Mouse (Mus musculus) hindbrain, embryonic 13.5 days (tissue): ENCODE measurements around the gene Prox1. TPM values are rescaled to one million over a fixed set of nuclear protein-coding genes. Genes with fewer than 3 reads are reported as not detected.

Experiments
- ATAC-seq: fragments of 200-750 bp; cut with Nextera tagmentation; 2 replicates; pipeline ENCODE4 v1.8.0; 2017; ENCODE audit warnings: moderate TSS enrichment; ENCODE audit not compliant: low FRiP score
- H3K27ac ChIP-seq: fragments of 300-500 bp; sonication (generic); 2 replicates; pipeline ENCODE4 v1.5.1; 2015; ENCODE audit warnings: inconsistent platforms, mild to moderate bottlenecking, moderate library complexity
- H3K27me3 ChIP-seq: fragments of 300-500 bp; sonication (generic); 2 replicates; pipeline ENCODE4 v1.6.1; 2015; ENCODE audit warnings: mild to moderate bottlenecking, inconsistent platforms
- H3K36me3 ChIP-seq: fragments of 300-500 bp; sonication (generic); 2 replicates; pipeline ENCODE4 v1.6.1; 2015; ENCODE audit warnings: mild to moderate bottlenecking, inconsistent platforms
- H3K4me1 ChIP-seq: fragments of 300-500 bp; sonication (generic); replicated peaks from 2 replicates; pipeline ENCODE4 v1.6.1; 2015; ENCODE audit warnings: inconsistent platforms
- H3K4me2 ChIP-seq: fragments of 300-500 bp; sonication (generic); 2 replicates; pipeline ENCODE4 v1.6.1; 2015; ENCODE audit warnings: inconsistent platforms, mild to moderate bottlenecking, moderate library complexity
- H3K4me3 ChIP-seq: fragments of 300-500 bp; sonication (generic); 2 replicates; pipeline ENCODE4 v1.5.1; 2015; ENCODE audit warnings: mild to moderate bottlenecking, inconsistent platforms
- H3K9ac ChIP-seq: fragments of 300-500 bp; sonication (generic); 2 replicates; pipeline ENCODE4 v1.6.1; 2015; ENCODE audit warnings: mild to moderate bottlenecking, inconsistent platforms
- H3K9me3 ChIP-seq: fragments of 300-500 bp; sonication (generic); 2 replicates; pipeline ENCODE4 v1.6.1; 2016; ENCODE audit warnings: inconsistent platforms
- WGBS: fragments of 180-500 bp; shearing (Covaris S2); methylation state at CpG from one replicate; pipeline ENCODE4 v1.1.7; 2015; 5-methylcytosine and 5-hydroxymethylcytosine counted together
- polyA plus RNA-seq: library from polyadenylated mRNA; unstranded; fragments of >200 nt; fragmentation: Nextera tagmentation; extraction: Ambion mirVana; gene quantifications from 2 replicates; pipeline ENCODE4 v1.2.1, GENCODE M21; 2015

The Prox1 gene
- polyA plus RNA-seq, 1 experiment from 2014 or later: 8.8 TPM

GRCm38 (mm10) chr1:190189125-190189524, 18.6 kb upstream of the Prox1 start:
- Histone ChIP-seq H3K27me3 (peaks cover 20% of the 10 kb centered on the region; the same call in 1 of the 2 replicates), H3K9ac (no peak overlapping the region), H3K4me2 (no peak overlapping the region), H3K36me3 (no peaks in the 10 kb centered on the region), H3K4me1 (peaks cover 27% of the 10 kb centered on the region), H3K4me3 (no peak overlapping the region), H3K27ac (no peak overlapping the region), H3K9me3 (no peaks in the 10 kb centered on the region)
- WGBS: 69% methylated on average over 2 of the region's 2 CpGs
- ATAC-seq: no peak

- no peak for ATAC-seq
- Histone ChIP-seq H3K4me1 (peaks cover 15% of the 10 kb centered on the region), H3K9ac (no peak overlapping the region), H3K36me3 (no peaks in the 10 kb centered on the region), H3K27me3 (0 out of 2 replicates have a peak, but pooled peaks cover 6% of the 10 kb centered on the region), H3K4me2 (no peak overlapping the region), H3K27ac (no peak overlapping the region), H3K4me3 (no peak overlapping the region), H3K9me3 (no peaks in the 10 kb centered on the region)
- WGBS: 86% methylated on average over 4 of the region's 4 CpGs
Measured at GRCm38 (mm10) chr1:190186336-190186735, 15.8 kb upstream of the Prox1 start.

- Histone ChIP-seq H3K9me3 (no peaks in the 10 kb centered on the region), H3K27me3 (peaks cover 14% of the 10 kb centered on the region)
Measured at GRCm38 (mm10) chr1:190185284-190185683, 14.8 kb upstream of the Prox1 start.

GRCm38 (mm10) chr1:190183574-190183973, 13.1 kb upstream of the Prox1 start:
- H3K36me3 ChIP-seq: no peaks in the 10 kb centered on the region
- 94% methylated on average over 4 of the region's 4 CpGs for WGBS
- H3K27me3 ChIP-seq: peaks cover 21% of the 10 kb centered on the region
- H3K9ac ChIP-seq: no peak overlapping the region
- H3K9me3 ChIP-seq: no peaks in the 10 kb centered on the region
- ATAC-seq: no peak
- no peaks in the 10 kb centered on the region for H3K4me1 ChIP-seq
- H3K4me3 ChIP-seq: no peak overlapping the region
- H3K4me2 ChIP-seq: no peak overlapping the region
- no peak overlapping the region for H3K27ac ChIP-seq

More at GRCm38 (mm10) chr1:190185284-190185683, 14.8 kb upstream of the Prox1 start:
- WGBS: 81% methylated on average over 10 of the region's 10 CpGs
- no peak for ATAC-seq
- Histone ChIP-seq H3K36me3 (no peaks in the 10 kb centered on the region), H3K4me1 (peaks cover 8% of the 10 kb centered on the region), H3K9ac (no peak overlapping the region), H3K4me3 (no peak overlapping the region), H3K27ac (no peak overlapping the region), H3K4me2 (no peak overlapping the region)

GRCm38 (mm10) chr1:190181765-190182164, 11.3 kb upstream of the Prox1 start:
- 73% methylated on average over 7 of the region's 7 CpGs for WGBS
- Histone ChIP-seq H3K4me1 (no peaks in the 10 kb centered on the region), H3K4me2 (no peak overlapping the region), H3K4me3 (no peak overlapping the region), H3K36me3 (no peaks in the 10 kb centered on the region), H3K27me3 (peaks cover 23% of the 10 kb centered on the region), H3K9ac (no peak overlapping the region), H3K27ac (no peak overlapping the region), H3K9me3 (no peaks in the 10 kb centered on the region)
- ATAC-seq: no peak

- 25% methylated on average over 6 of the region's 6 CpGs for WGBS
- Histone ChIP-seq H3K27me3 (peaks cover 30% of the 10 kb centered on the region), H3K36me3 (no peaks in the 10 kb centered on the region), H3K4me2 (no peak overlapping the region), H3K4me1 (no peaks in the 10 kb centered on the region), H3K9me3 (no peaks in the 10 kb centered on the region), H3K4me3 (no peak overlapping the region), H3K9ac (no peak overlapping the region), H3K27ac (no peak overlapping the region)
- no peak for ATAC-seq
Measured at GRCm38 (mm10) chr1:190180861-190181260, 10.3 kb upstream of the Prox1 start.

GRCm38 (mm10) chr1:190176961-190177360, 6.4 kb upstream of the Prox1 start:
- no peak for ATAC-seq
- 32% methylated on average over 3 of the region's 3 CpGs for WGBS

GRCm38 (mm10) chr1:190174671-190175661, 4.5 kb upstream of the Prox1 start:
- ATAC-seq: 0 out of 2 replicates have a peak, but pooled peaks have one; percentile 5
- H3K9ac ChIP-seq: peak overlapping the region; percentile 71
- peaks cover 53% of the 10 kb centered on the region for H3K27me3 ChIP-seq
- H3K9me3 ChIP-seq: no peaks in the 10 kb centered on the region
- H3K36me3 ChIP-seq: no peaks in the 10 kb centered on the region
- H3K4me2 ChIP-seq: peak overlapping the region; percentile 93
- peaks cover 47% of the 10 kb centered on the region for H3K4me1 ChIP-seq
- 2% methylated on average over 65 of the region's 65 CpGs for WGBS
- H3K4me3 ChIP-seq: peak overlapping the region; percentile 44
- no peak overlapping the region for H3K27ac ChIP-seq

More at GRCm38 (mm10) chr1:190176961-190177360, 6.4 kb upstream of the Prox1 start:
- H3K4me1 ChIP-seq: peaks cover 36% of the 10 kb centered on the region
- H3K4me2 ChIP-seq: no peak overlapping the region
- no peaks in the 10 kb centered on the region for H3K9me3 ChIP-seq
- H3K36me3 ChIP-seq: no peaks in the 10 kb centered on the region
- H3K27ac ChIP-seq: no peak overlapping the region
- H3K27me3 ChIP-seq: peaks cover 58% of the 10 kb centered on the region
- no peak overlapping the region for H3K4me3 ChIP-seq
- no peak overlapping the region for H3K9ac ChIP-seq

- no peak for ATAC-seq
- 6% methylated on average over 13 of the region's 13 CpGs for WGBS
- Histone ChIP-seq H3K4me3 (no peak overlapping the region), H3K27ac (no peak overlapping the region), H3K27me3 (peaks cover 48% of the 10 kb centered on the region), H3K36me3 (no peaks in the 10 kb centered on the region), H3K9me3 (no peaks in the 10 kb centered on the region), H3K4me2 (peak overlapping the region; percentile 93), H3K9ac (no peak overlapping the region), H3K4me1 (peaks cover 53% of the 10 kb centered on the region)
Measured at GRCm38 (mm10) chr1:190174231-190174630, 3.7 kb upstream of the Prox1 start.

GRCm38 (mm10) chr1:190173596-190173995, 3.1 kb upstream of the Prox1 start:
- H3K9ac ChIP-seq: no peak overlapping the region
- peaks cover 60% of the 10 kb centered on the region for H3K4me1 ChIP-seq
- no peak overlapping the region for H3K27ac ChIP-seq
- H3K27me3 ChIP-seq: peaks cover 48% of the 10 kb centered on the region
- no peaks in the 10 kb centered on the region for H3K9me3 ChIP-seq
- no peak overlapping the region for H3K4me3 ChIP-seq
- no peak for ATAC-seq
- WGBS: 1% methylated on average over 15 of the region's 16 CpGs
- H3K4me2 ChIP-seq: no peak overlapping the region
- H3K36me3 ChIP-seq: no peaks in the 10 kb centered on the region

- H3K4me3 ChIP-seq: peak overlapping the region; percentile 19
- H3K4me2 ChIP-seq: peak overlapping the region; percentile 96
- no peak for ATAC-seq
- peaks cover 65% of the 10 kb centered on the region for H3K4me1 ChIP-seq
- H3K27me3 ChIP-seq: peaks cover 47% of the 10 kb centered on the region
- no peaks in the 10 kb centered on the region for H3K36me3 ChIP-seq
- H3K27ac ChIP-seq: no peak overlapping the region
- no peaks in the 10 kb centered on the region for H3K9me3 ChIP-seq
- WGBS: 1% methylated on average over 24 of the region's 24 CpGs
- H3K9ac ChIP-seq: peak overlapping the region; percentile 58; the same call in 1 of the 2 replicates
Measured at GRCm38 (mm10) chr1:190172979-190173461, 2.5 kb upstream of the Prox1 start.

- no peaks in the 10 kb centered on the region for H3K9me3 ChIP-seq
- no peak for ATAC-seq
- H3K27ac ChIP-seq: no peak overlapping the region
- H3K4me2 ChIP-seq: peak overlapping the region; percentile 96
- no peaks in the 10 kb centered on the region for H3K36me3 ChIP-seq
- peak overlapping the region; percentile 58; the same call in 1 of the 2 replicates for H3K9ac ChIP-seq
- peaks cover 71% of the 10 kb centered on the region for H3K4me1 ChIP-seq
- WGBS: 2% methylated on average over 32 of the region's 32 CpGs
- peak overlapping the region; percentile 19 for H3K4me3 ChIP-seq
- H3K27me3 ChIP-seq: peaks cover 44% of the 10 kb centered on the region
Measured at GRCm38 (mm10) chr1:190172311-190172978, 1.9 kb upstream of the Prox1 start.
